Mouse (Mus musculus) T-helper 17 cell (primary cell): ENCODE results near the gene Ank2.

Source experiments
- in situ Hi-C, 2 experiments: fragments of 300-600 bp; cut with MboI, MseI; formaldehyde crosslinking; loops; 1 replicate in 1 of 2; 2 replicates in 1 of 2; pipeline ENCODE4 v1.15.1; 2025; ENCODE audit warnings: high pct_unique_total_duplicates in 2 of 2

Gene Ank2

DNA sequence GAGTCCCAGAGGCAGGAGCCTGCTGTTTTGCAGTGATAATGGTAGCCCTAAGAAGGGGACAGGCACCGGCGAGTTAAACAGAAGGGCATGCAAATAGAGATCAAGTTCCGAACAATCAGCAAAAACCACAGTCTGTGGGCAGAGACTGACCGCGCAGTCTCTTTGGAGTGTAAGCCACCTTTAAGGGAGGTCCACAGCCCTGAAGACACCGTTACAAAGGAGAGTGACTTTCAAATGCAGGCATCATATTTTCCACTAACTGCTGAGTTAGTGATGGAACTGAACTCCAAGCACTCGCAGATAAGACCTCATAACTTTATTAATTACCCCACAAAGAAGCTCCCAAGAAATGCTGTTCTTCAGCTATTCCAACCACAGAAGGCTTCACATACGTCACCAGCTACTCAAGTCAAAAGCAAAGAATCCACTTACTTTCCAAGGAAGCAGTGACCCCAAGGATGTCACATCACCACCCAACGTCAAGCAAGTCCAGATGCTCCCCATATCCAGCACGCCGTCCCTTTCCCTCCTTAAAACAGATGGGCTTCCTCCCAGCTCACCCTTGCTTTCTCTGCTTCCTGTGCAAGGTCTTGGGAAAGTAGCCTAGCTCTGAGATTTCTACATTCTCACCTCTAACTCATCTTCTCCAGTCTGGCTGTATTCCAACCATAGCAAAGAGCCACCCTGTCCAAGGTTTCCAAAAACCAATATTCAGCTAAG, 252.0 kb downstream of the Ank2 start:
- in situ Hi-C loops = no loop called here

DNA sequence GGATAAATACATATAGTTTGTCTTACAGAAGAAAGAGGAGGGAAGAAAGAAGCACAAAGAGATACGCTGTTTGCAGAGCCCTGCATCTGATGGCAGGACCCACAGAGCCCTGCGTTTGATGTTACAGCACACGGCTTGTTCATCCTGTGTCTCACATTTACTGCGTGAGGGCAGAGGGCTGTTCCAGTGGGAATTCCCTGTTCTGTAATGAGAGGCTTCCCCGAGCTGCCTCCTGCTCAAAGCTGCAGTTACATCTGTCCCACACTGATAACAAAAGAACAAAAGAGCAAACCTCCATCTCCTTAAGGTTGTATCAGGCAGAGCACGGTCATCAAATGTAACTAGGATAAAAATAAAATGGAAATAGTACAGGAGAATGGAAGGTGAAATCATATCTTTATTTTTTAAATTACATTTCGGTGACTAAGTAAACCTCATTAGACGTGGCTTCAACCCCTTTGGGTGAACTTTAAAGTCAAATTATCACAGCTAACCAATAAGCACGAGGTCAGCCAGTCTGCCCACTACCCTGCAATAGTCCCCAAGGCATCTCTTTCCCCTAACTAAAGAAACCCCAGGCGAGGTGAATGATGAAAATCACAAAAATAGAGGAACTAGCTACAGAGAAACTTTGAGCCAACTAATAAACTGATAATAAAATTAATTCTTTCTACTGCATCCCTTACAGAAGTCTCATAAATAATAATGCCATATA, 255.1 kb downstream of the Ank2 start:
- in situ Hi-C loops = no loop called here

DNA sequence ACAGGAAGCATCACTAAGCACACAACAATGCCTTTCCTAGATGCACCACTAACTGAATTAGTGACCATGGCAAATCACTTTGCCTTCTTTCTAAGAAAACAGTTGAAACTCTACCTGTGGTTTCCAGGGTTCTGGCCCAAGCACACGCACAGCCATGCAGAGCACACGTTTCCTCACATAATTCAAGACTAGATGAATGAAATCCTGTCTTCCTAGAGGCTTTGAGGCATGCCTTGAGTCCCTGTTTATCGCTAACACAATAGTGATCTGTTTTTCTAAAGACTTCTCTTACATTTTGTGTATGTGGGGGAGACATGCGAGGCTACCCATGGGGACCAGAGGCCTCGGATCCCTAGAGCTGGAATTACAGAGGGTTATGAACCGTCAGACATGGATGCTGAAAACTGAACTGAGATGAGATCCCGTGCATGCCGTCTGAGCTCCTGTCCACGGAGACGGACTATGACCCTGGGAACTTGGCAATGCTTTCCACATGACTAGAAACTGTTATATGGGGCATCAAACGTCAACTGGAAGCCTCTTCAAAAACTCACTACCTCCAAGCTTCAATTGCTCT, 256.8 kb downstream of the Ank2 start:
- in situ Hi-C loops = no loop called here

DNA sequence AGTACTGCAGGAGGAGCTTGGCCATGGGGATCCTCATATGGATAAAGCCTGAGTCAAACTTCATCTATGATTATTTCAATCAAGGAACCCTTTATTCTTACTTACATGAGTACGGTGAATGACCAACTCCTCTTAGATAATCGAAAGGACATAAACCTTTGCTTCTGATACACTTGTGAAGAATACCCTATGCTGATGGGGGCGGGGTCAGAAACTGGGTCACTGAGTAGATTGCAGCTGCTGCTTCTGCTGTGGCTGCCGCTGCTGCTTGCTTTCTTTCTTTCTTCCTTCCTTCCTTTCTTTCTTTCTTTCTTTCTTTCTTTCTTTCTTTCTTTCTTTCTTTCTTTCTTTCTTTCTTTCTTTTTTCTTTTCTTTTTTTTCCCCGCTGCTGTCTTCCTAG, 263.9 kb downstream of the Ank2 start:
- in situ Hi-C loops = no loop called here

DNA sequence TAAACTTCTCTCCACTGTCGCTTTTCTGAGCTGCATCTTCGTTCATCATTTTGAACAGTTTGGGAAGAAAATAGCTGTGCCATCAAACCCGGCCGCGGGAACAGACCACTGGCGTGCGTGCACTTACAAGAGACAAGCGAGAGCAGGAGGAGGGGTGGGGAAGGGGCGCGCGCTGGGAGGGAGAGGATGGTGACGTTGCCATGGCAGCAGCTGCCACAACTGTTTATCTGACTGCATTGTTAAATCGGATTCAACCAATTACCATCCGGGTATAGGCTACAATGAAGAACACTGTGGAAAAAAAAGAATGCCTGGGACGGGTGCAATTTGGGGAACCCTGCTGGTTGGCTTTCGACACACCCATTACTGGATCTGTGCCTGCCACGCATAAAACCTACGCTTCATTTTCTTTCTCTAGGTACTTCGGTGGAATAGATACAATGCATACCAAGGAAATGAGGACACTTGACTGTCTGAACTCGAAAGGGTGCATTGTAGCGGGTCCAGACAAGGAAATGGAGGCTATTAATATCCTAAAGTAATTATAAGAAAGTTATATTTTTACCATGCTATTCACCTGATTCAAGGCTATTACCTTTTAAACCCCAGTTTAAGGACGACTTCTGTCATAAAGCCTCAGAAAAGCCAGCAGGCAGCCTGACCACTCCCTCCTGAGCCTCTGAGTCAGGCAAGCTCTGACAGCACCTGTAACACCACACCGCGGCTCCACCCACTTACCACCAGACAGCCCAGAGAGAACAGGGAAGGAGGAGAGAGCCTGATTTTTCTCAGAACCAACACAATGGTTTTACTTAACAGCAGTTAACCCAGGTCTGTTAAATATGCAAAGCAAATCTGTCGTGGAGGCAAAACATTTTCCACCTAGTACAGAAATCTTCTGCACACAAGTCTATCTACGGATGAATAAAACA, 273.1 kb downstream of the Ank2 start:
- in situ Hi-C loops = no loop called here

DNA sequence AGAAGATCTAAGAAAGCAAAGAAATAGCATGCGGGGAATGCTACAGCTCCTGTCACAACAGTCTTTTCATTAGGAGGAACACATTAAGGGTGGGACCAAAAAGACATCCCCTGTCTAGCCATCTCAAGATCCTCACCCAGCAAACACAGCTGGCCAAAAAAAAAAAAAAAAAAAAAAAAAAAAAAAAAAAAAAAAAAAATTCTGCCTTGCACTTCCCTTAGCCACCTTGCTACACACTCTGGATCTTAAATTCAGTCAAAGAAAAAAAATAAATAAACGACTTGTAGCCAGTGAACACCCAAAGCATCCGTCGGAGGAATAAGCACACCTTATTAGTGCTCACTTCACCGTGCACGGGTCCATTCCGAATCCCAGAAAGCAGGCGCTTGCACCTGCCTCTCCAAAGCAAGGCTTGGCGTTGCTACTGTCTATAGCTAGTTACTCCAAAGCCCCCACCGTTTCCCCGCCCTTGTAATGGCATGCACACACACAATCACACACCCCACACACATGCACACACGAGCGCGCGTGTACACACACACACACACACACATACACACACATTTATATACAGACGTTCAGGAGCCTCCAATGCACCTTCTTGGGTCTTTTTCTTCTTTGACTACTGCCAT, 273.9 kb downstream of the Ank2 start:
- in situ Hi-C loops = no loop called here

DNA sequence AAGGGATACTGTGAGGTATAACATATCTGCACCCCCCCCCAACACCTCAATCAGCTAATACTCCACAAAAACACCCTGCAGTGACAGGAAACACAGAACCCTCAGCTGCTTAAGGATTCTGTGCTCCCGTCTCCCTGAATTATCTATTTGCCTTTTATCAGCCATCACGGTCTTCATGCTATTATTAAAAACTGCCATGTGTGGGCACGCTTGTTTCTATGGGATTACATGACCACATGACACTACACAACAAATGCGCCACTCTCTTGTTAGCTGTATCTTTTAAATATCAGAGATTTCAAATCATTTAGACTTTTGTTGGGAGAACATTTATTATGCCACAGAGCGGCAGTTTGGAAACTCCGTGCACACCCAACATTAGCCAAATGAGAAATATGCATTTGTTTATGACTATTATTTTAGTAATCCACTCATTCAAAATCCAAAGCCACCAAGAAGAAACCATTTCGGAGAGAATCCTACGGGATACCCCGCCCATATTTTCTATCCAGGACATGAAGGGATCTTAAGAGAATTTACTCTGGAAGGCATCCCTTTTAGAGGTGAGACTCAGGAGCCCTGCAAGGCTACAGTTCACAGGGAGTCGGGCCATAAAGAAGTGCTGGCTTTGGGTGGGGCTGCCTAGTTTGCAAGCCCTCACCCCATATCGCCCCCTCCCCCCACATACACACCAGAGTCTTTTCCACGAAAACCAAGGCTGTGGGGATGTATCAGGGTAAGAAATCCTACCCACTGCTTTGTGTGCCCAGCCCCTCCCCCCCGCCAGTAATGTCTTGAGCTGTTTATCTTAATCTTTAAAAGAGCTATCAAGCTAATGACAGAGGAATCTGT, 274.6 kb downstream of the Ank2 start:
- in situ Hi-C loops = no loop called here

DNA sequence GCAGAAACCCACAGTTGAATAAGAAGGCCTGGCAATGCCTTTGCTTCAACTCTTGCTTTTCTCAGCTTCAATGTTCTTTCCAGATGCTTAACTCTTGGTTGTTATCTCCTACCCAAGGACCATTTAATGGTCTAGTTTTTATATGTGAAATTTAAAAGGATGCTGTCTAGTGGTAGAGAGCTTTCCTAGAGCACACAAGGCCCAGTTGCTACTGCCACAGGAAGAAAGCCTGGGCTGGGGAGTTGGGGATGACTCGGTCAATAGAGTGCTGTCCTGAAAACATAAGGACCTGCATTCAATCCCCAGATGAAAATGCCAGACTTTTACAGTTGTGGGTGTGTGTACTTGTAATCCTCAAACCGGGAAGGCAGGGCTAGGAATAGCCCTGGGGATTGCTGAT, 277.1 kb downstream of the Ank2 start:
- in situ Hi-C loops = no loop called here

DNA sequence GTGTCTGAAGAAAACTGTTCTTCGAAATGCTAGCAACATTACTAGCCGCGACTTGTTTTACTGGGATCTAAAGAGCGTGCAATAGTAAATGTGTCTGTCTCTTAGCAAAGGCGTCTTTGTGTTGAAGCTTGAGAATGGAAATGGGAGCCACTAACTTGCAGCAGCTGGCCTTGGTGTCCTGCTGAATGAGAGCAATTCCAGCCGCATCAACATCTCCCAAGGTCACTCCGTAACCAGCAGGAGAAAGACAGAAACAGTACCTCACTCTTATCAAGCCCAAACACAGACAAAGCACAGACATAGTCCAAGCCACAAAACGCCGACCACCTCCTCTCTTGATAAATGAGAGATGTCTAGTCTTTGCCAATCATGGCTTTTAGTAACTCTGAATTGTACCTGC, 278.3 kb downstream of the Ank2 start:
- in situ Hi-C loops = no loop called here

DNA sequence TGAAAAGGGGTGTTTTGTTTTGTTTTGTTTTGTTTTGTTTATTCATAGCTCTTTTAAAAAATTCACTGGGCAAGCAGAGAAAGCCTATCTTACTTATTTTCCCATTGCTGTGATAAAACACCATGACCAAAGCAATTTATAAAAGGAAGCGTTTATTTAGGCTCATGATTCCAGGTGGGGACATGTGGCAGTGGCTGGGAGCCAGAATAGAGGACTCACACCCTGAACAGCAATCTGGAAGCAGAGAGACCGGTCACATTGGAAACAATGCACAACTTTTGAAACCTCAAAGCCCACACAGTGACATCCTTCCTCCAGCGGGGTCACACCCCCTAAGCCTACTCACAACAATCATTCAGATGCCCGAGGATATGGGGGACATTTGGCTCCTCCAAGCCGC, 285.6 kb downstream of the Ank2 start:
- in situ Hi-C loops = no loop called here

DNA sequence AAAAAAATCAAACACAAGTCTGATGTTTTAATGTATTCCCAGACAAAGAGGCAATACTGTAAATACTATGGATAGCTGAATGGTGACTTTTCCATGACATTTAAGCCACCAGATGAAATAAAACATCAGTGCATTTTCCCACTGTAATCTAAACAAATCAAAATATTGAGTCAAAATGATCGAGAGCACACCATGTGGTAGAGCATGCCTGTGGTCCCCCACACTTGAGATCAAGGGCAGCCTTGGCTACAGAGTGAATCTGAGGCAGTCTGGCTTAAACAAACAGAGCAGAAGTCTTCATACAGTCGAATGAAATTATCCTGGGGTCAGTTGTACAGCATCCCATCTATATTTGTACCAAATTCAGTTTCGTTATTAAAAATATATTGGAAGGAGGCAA, 288.0 kb downstream of the Ank2 start:
- in situ Hi-C loops = no loop called here

DNA sequence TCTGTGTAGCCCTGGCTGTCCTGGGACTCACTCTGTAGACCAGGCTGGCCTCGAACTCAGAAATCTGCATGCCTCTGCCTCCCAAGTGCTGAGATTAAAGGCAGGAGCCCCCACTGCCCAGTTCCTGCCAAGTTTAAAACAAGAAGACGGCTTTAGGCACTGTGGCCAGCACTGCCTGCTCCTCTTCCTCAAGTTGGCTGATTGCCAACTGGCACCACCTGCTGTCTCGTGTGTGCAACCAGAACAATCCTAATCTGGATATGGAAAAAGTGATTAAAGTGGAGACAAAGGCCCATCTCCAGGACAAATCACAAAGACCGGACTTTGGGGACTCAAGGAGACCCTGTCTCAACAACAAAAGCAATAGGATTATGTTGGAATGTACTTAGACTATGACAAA, 288.6 kb downstream of the Ank2 start:
- in situ Hi-C loops = no loop called here

DNA sequence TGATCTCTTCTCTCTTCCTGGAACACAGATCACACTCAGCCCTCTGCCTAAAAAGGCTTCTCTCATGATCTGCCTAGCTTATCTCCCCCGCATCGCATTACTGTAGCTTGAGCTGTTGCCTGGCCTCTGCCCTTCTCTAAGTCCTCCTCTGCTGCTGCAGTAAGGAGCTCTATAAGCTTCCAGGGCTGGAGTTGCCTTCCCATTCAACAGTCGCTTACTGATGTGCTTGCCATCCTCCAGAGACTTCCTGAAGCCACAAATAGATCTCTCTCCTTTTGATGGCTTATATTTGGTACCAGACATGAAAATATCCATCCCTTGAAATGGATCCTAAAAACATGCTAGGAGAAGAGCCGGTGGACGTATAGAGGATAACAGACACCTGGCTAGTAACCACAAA, 290.3 kb downstream of the Ank2 start:
- in situ Hi-C loops = no loop called here

DNA sequence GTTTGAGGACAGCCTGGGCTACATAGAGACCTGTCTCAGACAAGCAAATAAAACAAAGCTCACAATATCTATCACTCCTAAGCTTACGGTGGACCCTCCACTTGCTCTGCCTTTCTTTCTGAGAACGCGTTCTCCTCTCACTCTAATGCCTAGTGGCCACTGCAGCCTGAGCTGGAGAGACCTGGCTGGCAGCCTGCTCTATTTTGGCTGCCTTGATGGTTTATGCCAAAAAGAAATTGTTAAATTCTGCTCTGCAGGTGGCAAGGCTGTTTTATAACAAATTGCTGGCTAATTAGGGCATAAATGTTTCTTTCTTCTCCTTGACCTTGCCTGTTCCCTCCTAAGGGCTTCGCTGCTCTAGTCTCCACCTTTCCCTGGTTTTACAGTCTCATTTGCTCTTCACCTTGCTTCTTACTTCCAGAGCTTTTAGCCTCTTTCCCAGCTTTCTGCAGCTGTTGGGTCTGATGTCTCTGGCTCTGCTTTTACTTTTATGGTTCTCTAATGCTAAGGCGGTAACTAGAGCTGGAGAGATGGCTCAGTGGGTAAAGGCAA, 293.2 kb downstream of the Ank2 start:
- in situ Hi-C loops = no loop called here

DNA sequence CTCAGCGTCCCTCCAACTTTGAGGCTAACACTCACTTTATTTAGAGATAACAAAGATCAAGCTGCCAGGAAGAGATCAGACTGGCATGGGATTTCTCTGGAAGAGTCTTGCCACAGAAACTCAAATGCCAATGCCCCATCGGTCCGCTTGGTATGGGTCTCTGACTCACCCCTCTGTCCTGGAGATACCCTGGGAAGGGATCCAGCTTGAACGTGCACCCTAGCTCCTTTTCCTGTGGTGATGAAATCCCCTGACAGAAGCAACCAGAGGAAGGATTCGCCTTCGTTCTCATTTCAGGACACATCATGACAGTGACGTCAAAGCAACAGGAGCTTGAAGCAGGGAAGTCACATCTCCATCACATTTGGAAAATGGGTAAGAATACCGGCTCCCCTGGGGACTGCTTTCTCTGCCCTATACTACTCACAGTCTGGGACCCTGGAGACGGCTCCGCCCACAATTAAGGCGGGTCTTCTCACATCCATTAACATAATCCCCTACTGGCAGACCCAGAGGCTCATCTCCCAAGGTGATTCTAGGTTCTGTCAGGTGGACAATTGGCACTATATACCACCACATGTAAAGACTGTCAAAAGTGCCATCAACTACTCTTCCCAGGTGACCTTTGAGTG, 296.6 kb downstream of the Ank2 start:
- in situ Hi-C loops = no loop called here

DNA sequence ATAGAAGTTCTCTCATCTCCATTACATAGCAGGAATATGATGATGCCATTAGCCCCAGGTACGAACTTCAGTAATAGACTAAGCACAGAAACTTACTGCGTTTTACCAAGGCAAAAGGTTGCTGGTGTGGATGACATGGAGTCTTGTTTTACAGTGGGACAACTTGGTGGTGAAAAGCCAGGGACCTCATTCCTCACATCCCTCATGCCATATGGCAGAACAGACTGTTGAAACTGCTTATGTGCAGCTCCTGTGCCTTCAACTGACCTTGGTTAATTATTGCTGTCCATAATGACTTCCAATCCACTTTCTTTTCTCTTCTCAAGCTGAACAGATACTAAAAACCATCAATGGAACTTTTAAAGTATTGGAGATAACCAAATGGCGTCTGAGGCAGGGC, 298.4 kb downstream of the Ank2 start:
- in situ Hi-C loops = no loop called here

DNA sequence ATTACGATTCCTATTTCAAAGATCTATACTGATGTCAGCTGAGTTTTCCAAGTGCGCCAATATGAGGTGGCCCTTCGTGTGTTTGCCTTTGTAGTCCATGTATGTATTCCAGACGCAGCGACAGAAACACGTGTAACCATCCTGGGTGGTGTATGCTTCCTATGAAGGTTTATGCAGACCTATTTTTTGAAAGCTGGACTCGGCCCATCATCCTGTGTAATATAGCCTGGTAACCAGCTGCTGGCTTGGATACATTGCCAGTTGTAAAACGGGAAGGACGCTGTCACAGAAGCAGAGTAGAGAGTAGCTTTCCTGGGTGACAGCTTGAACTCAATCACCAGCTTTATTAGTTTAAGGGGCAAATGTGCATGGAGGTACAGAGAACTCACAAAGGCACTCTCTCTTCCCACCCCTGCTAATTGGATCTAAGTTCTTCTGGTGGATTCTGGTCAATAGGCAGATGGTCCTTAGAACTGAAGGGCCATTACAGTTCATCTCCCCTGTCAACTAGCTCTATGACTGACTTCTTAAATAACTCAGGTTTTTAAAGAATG, 300.0 kb downstream of the Ank2 start:
- in situ Hi-C loops = no loop called here

DNA sequence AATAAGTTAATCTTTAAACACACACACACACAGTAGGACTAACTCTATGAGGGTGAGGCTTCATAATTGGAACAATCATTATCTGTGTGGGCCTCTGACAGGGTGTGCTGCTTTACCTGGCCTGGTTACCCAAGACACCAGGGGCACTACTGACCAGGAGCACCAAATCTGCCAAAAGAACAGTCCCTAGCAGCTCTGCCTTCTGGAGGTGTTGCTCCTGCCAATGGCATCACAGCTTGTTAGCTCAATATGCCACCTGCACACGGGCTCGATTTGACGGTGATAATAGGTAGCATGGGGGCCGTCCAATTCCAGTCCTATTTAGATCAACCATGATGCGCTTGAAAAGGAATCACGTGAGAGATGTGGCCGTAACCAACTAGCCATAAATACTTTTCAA, 300.5 kb downstream of the Ank2 start:
- in situ Hi-C loops = no loop called here

DNA sequence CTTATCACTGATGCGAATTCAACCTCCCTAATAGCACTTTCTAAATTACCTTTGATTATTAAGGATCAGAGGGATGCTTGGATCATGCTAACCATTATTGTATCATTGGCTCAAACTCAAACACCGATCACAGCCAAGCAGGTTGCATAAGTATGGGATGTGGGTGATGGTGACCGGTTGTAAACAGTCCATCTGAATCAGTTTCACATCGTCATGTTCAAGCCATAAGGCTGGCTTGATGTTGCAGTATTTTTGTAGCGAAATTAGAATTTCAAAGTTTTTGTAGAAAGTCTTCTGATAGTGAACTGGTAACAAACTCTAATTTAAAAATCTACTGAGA, 310.4 kb downstream of the Ank2 start:
- in situ Hi-C loops = loop anchor here in 1 of 2 experiments (10.0 kb wide), 1 partner anchor 496 kb away; no protein-coding TSS in a partner anchor
